Mouse (Mus musculus) layer of hippocampus, adult 11-12 months (tissue): ENCODE results near the gene Dhx8.

Experiments used
- DNase-seq: peaks from one replicate; pipeline ENCODE4 v3.0.0; 2022; ENCODE audit warnings: low spot score

Dhx8 gene

DNA sequence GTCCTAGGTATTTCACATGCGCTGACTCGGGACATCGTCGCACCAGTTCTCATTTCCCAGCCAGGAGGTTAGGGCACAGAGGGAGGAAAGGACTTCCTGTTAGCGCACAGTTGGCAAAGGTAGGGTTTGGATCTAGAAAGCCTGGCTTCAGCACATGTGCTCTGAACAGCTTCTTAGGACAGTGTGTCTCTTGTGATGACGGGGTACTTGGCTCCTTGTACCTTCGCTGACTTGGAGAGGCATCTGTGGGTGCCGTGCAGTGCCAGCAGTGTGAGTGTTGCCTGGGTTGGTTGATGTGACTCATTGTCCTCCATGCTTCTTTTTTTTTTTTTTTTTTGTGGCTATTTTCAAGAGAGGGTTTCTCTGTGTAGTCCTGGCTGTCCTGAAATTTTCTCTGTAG lies 23.9 kb downstream of the Dhx8 start:
- DNase-seq: peak; percentile 37

DNA sequence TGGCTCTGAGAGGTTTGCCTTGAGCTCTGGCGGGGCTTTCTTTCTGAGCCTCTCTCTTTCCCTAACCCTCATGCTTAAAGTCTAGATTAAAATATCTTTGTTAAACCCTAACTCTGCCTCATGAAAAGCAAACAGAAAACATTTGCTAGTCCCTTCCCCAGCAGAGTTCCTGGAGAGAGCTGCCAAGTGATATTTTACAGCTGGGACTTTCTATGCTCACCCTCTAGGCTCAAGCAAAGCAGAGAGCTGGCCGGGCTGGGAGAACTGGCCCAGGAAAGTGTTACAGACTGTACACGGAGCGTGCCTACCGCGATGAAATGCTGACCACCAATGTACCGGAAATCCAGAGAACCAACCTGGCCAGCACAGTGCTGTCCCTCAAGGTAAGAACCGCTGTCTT lies 24.6 kb downstream of the Dhx8 start:
- no peak for DNase-seq

DNA sequence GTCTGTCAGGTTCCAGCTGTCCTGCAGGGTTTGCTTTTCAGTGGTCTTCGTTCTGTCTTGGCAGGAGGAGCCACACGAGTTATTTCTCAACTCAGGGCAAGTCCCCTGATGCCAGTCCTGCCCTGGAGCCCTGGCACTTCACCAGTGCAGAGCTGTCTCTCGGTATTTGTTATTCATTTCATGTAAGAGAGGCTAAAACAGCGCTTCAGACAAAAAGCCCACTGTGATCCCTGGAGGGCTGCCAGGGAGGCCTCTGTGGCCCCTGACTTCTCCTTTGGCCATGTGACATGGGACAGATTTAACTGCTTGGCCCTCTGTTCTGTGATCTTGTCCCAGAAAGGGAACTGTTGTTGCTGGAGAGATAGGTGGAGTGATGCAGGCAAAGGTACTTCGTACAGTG lies 25.7 kb downstream of the Dhx8 start:
- DNase-seq: peak; percentile 75

DNA sequence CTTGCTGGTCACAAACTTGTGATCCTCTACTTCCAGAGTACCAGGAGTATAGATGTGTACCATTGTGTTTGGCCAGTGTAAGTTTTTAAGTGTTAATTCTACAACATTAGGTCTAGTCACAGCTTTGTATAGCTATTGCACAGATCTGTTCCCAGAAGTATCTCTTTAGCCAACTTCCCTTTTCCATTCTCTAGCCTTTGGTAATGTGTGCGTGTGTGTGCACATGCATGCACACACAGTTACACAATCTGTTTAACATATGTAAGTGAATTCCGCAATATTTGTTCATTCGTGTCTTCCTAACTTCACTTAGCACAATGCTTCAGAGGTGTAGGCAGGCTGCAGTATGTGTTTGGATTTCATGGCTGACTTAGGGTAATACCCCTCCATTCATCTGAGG lies 26.8 kb downstream of the Dhx8 start:
- no peak for DNase-seq

DNA sequence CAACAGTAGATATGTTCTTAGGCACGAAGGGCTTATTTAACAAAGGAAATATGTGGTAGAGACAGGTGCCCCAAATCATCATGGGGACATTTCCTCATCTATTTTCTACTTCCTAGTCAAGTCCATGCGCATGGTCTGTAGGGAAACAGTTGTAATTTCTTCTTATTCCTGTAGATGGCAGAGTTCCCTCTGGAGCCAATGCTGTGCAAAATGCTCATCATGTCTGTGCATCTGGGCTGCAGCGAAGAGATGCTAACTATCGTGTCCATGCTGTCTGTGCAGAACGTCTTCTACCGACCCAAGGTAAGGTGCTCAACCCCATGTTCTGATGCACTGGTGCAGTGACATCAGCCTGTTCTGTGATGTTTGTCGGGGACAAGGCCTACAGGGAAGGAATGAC lies 31.0 kb downstream of the Dhx8 start:
- peak; percentile 57 for DNase-seq

DNA sequence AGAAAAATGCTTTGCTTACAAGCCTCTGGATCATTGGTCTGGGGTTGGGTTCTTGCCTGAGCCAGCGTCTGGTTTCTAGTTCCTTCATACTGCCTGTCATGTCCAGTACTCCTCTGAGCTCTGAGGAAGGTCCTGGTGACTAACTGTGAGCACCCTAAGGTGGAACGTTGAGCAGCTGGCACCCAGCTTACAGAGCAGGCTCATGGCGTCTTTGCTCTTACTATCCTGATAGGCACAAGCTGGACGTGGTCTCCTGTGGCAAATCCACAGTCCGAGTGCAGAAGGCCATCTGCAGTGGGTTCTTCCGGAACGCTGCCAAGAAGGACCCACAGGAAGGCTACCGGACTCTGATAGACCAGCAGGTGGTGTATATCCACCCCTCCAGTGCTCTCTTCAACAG lies 31.8 kb downstream of the Dhx8 start:
- no peak for DNase-seq

DNA sequence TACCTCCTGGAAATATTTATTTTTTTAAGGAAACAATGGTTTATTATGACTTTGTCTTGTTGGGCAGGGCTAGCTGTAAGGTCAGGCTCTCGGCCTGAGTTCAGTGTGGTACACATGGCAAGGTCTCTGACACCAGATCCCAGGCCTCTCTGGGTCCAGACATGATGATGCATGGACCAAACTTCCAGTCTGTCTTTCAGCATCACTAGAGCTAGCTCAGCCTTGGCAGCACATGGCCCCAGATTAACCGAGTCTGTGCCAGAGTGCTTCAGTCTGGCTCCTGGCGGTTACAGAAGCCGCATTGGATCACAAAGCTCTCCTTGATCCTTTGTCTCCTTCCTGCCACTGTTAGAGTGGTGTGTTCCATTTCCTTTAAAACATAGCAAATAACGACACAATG lies 34.6 kb downstream of the Dhx8 start:
- no peak for DNase-seq

DNA sequence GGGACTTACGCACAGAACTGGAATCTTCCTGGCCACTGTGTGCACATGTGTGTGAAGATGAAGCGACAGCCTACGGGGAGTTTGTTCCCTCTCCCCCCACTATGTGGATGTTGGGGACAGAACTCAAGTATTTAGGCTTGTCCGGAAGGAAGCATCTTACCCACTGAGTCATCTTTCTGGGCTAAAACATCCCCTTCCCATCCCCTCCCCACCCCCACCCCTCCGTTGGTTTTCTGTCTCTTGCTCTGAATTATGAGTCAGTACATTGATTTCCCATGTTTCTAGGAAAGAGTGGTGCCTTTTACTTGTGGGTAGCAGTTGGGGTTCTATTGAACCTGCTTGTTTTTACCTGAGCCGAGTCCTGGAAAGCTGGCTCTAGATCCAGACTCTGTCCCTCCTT lies 36.0 kb downstream of the Dhx8 start:
- no peak for DNase-seq

DNA sequence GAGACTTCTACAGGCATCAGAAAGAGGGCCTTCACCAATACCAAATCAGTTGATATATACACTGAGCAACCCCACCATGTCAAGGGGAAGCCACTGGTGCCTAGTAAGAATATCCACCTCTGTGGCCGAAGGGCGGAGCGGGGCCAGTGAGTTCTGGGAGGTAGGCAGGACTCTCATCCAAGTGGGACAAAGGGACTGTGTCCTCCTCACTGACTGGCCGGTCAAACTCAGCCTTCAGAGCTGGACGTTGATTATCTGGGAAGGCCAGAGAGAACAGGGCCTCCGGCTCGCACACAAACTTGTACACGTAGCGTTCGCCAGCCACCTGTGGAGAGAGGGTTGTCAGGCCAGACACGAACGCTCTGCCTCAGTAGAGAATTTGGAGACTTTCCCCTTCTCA lies 37.5 kb downstream of the Dhx8 start:
- no peak for DNase-seq

DNA sequence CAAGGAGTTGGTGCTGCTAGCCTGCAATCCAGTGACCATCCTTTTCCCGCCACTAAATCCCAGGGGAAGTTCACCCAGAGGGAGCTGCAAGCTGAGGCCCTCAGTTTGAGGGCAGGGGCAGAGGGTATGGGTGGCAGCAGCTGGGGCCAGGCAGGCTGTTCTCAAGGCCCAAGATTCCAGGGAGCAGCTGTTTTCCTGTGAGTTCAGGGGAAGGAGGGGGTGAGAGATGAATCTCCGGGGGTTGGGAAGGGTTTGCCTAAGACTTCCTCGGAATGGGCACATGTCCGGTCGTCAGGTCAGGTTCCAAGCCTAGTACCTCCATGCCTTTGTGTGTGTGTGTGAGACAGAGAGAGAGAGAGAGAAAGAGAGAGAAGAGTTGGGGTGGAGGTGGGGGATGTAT lies 39.3 kb downstream of the Dhx8 start:
- no peak for DNase-seq

DNA sequence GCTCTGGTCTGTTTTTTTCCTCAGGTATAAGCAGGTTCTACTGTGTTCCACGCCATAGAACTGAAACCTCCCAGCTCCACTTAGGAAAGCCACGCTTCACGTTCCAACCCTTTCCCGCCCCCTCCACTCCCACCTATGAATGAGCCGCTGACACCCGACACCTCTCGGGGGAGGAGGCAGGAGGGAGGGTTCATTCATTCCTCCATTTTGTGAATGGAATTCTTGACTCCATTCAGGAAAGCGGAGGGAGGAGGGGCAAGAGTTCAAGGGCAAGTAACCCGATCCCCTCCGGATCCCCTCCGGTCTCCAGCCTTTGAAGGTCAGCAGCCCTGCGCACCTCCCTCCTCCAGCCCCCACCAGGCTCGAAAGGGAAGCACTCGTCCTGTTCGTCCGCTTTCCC lies 39.7 kb downstream of the Dhx8 start:
- DNase-seq: no peak

DNA sequence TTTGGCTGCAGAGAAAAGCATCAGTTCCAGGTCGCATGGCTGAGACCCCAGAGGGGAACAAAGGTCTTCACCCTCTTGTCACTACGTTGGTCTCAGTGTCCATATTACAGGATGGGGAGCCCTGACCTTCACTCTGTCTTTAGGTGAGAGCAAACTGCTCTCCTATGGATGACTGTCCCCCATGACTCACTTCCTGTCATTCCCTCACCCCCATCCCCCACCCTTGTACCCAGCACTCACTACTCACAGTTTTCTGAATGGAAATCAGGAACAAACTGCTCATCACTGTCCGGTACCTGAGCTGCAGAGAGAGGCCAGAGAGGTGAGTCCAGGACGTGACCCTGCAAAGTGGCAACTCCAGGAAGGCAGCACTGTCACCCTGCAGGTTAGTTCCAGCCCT lies 44.1 kb downstream of the Dhx8 start:
- DNase-seq: no peak

DNA sequence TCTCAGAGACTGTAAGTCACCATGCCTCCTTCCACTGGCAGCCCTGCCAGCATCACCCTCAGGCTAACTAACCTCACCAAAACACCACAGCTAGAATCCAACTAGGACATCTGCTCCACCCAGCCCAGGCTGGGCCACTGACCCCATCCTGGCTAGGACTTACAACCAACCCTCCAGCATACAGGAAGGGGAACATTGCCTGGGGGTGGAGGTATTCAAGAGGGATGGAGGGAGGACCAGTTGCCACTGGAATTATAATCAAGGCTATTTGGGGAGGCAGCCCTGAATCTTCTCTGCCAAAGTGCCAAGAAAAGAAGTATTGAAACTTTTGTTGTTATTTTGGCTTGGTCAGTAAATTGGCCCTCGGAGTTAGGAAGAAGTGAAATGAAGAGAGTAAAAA lies 50.4 kb downstream of the Dhx8 start:
- DNase-seq: no peak

DNA sequence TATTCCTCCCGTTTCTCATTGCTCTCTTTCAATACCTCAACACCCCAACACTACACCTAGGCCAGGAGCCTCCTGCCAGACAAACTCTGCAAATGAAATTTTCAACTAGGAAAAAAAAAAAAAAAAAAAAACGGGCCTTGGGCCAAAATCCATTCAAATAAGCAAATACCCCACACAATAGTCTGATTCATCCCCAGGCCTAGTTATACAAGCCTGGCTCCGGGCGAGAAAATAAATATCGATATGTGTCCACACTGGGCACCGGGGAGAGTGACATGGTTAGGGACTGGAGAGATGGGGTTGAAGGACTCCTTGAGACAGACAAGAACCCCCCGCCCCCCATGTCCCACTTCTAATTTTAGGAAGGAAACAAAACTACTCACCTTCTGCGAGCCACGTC lies 50.9 kb downstream of the Dhx8 start:
- DNase-seq: no peak

DNA sequence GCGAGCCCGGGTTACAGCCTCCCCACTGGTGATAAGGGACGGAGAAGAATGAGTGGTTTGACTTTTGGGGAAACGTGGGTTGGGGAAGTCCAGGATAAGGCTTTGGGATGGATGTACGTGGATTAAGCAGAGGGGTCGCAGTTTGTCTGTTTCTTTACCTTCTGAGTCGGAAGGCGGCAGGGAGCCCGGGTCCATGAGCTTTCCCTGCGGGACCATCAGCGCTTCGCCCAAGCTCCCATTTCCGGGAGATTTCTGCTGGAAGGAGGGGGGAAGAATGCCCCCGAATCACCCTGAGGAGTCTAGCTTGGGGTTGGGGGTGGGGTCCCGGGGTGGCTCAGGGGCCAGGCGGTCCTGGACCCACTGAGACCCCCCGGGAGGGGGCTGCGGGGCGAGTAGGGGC lies 51.4 kb downstream of the Dhx8 start:
- no peak for DNase-seq

DNA sequence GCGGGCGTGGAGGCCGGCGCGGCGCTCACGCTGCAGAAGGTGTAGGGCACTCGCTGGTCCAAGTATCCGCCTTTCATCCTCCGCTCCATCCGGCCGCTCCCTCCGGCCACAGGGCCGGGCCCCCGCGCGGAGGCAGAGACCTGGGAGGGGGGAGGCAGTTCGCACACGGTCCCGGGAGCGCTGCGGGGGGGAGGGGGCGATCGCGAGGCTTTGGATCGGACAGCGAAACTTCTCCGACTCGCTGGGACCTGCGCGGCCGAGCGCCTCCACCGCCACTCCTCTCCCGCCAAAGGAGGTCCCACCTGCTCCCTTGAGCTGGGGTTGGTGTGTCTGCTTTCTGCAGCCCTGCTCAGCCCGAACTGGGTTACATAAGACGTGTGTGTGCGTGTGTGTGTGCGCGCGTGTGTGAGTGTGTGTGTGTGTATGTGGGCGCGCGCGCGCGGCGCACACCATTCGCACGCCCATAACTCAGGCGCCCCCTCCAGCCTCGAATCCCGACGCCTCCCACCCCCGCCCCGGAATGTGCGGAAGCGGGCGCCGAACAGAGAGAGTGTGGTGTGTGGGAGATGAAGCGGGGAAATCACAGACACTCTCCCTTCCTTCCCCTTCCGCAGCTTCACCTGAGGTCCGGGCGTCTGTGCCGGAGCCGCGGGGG lies 51.9 kb downstream of the Dhx8 start:
- peak; percentile 27 for DNase-seq

DNA sequence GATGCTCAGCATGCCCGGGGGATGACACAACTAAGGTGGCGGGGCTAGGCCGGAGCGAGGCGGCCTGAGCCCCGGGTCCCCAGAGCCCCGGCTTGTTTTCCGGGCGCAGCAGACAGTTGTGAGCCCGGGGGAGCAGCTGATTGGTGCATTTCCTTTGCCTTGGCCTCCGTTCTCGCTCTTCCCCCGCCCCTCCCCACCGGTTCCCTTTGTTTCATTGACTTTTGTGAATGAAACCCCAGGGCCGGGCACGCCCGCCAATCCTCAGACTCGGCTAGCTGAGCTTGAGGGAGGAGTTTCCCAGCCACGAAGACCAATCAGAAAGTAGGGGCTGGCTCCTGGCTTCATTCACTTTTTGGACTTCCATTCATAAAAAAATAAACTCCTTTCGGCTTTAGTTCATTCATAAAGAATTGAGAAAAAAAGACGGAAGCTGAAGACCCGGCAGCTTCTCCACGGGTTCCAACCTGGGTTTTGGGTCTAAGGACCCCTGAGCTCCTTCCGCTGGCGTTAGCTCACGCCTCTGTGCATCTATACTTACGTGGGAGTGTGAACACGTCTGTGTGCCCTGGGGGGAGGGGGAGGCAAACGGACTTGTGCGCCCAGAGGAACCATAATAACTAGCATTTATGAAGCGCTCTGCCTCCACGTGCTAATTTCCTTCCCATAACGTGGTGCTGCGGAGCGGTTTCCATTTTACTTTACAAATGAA lies 52.6 kb downstream of the Dhx8 start, which contains the start of gene Etv4:
Etv4 (minus strand) TSS at position 229 of the 709 bp plus-strand sequence.
- DNase-seq: peak; percentile 87

DNA sequence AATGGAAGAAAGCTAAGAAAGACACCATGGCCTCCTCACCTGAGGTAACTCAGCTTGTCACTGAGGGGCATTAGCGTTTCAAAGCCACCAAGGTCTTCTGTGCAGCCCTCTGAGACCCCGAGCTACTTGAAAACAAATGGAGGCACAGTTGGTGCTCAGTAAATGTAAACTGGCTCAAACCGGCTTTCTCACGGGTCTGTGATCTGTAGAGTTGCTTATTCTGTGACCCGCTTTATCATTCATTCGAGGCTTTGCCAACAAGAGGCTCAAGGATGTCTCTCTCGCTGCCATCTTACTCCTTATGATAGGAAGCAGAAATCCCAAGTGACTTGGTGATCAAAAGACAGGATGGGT lies 53.1 kb downstream of the Dhx8 start:
- DNase-seq: no peak

DNA sequence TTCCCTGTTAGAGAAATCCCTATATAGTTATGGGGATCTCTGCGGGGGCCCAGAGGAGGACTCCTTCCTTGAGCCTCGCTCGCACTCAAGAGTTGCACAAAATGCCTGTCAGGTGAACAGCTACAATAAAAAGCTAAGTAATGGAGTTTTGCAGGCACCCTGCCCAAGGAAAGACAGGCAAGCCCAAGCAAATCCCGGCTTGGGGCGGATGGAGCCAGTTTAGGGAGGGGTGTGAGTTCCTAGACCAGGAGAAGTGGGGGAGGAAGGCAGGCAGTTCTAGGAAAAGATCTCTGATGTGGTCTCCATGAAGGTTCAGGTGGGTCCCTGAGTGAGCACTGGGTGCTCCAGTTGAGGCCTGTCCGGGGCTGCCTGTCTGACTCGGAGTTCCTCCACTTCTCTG lies 53.9 kb downstream of the Dhx8 start:
- DNase-seq: no peak

DNA sequence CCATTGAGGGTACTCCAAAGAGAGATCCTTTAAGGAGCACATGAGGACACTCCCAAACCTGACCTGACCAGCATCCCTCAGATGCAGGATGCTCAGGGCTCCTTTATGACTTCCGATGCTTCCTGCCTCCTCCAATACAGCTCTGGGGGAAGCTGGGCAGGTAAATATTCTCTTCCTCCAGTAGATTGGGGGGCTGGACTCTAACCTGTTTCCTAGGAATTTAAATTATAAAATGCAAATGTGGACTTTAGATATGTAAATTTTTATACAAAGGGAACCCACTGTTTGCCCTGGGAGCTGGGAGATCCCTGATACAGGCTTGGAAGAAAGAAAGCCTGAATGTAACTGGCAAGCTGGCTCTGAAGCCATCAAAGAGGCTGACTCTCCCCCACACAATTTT lies 54.7 kb downstream of the Dhx8 start:
- no peak for DNase-seq

DNA sequence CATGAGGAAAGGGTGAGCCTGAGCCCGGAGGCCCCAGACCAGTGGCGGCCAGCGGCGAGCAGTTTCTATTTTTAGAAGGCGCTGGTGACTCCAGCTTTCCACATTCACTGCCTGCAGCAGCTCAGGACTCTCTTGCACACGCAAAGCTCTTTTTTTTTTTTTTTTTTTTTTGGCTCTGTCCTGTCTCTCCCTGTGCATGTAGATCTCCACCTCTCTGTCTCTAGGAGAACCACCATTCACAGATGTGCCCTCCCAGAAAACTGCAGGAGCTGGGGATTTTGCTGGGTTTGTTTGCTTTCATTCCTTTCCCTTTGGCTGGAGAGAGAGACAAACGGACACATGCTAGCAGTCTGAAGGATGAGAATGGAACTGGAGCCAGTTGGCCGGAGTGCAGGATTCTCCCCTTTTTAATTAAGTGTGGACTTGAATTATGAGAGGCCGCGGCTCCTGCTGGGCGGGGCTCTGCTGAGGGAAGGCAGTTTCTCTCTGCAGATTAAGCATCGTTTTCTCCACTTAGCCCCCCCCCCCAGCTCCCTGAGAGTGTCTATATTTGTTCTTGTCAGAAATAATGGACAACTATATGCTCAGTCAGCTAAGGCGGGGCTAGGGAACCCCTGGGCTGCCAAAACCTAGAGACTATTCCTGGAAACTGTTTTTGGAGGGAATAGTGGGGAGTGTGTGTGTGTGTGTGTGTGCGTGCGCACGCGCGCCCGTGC lies 58.2 kb downstream of the Dhx8 start:
- no peak for DNase-seq

DNA sequence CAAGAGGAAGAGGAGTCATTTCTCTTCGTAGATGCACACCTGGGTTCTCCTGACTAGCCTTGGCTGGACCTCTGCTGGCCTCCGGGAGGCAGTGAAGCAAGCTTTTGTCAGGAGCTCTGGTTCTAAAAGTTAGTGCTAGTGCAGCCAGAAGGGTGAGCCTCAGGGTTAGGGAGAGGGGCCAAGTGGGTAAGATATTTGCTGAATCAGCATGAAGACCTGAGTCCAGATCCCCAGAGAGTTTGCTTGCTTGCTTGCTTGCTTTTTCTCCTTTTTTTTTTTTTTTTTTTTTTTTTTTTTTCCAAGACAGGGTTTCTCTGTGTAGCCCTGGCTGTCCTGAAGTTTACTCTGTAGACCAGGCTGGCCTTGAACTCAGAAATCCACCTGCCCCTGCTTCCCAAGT lies 64.6 kb downstream of the Dhx8 start:
- DNase-seq: no peak

DNA sequence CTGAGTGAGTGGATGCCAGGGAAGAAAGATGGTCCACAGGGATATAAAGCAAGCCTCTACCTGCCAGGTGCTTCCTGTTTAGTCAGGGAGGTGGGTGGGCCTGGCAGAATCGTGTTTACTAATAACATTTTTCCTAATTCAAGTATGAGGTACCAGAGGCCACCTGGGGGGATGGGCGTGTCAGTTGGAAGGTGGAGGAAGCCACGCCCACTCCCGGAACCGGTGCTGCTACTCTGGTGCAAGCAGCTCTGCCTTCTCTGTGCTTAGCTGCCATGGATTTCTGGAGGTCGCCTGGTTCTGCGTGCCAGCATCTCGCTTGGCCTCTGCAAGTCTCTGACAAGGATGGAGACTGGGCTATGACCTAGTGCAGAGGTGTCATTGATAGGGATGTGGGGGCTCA lies 65.4 kb downstream of the Dhx8 start:
- no peak for DNase-seq

DNA sequence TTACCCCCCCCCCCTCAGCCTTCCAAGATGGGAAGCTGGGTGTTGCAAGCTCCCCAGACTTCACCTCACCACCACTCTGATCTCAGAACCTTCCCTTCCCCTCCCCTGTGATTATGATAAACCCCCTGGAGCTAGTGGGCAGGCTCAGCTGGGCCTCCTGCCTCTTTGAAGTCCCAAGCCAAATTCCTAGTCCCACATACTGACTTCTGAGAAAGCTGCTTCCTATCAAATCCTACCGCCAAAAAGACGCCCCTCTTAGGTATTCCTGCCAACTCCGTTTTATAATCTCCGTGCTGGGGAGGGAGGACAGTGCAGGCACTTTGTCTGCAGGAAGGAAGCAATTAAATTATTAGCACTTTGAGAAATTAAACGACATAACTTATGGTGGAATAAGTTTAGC lies 68.7 kb downstream of the Dhx8 start:
- DNase-seq: no peak
